Mouse (Mus musculus) liver, embryonic 11.5 days (tissue): ENCODE results near the gene Anxa5. TPM values are rescaled to one million over a fixed set of nuclear protein-coding genes. Genes with fewer than 3 reads are reported as not detected.

Experiments
- ATAC-seq: fragments of 200-750 bp; cut with Nextera tagmentation; replicated peaks from 2 replicates; pipeline ENCODE4 v1.8.0; 2017; ENCODE audit warnings: moderate number of reproducible peaks, mild to moderate bottlenecking, moderate TSS enrichment, moderate library complexity; ENCODE audit not compliant: low FRiP score
- DNase-seq: peaks from one replicate; pipeline ENCODE4 v3.0.0-alpha.2; 2017; ENCODE audit warnings: low spot score
- H3K27ac ChIP-seq: fragments of 300-500 bp; sonication (generic); 2 replicates; pipeline ENCODE4 v1.5.1; 2014; ENCODE audit warnings: mild to moderate bottlenecking, low read depth, low read length, control low read depth
- H3K27me3 ChIP-seq: fragments of 300-500 bp; sonication (generic); replicated peaks from 2 replicates; pipeline ENCODE4 v1.6.1; 2014; ENCODE audit warnings: low read length, mixed read lengths; ENCODE audit not compliant: control insufficient read depth, insufficient read depth
- H3K36me3 ChIP-seq: fragments of 300-500 bp; sonication (generic); 2 replicates; pipeline ENCODE4 v1.6.1; 2014; ENCODE audit warnings: mild to moderate bottlenecking, low read length, moderate library complexity, mixed read lengths; ENCODE audit not compliant: control insufficient read depth, insufficient read depth
- H3K4me1 ChIP-seq: fragments of 300-500 bp; sonication (generic); replicated peaks from 2 replicates; pipeline ENCODE4 v1.6.1; 2014; ENCODE audit warnings: low read length, mixed read lengths; ENCODE audit not compliant: control insufficient read depth, insufficient read depth
- H3K4me2 ChIP-seq: fragments of 300-500 bp; sonication (generic); 2 replicates; pipeline ENCODE4 v1.6.1; 2014; ENCODE audit warnings: mild to moderate bottlenecking, control low read depth, moderate library complexity
- H3K4me3 ChIP-seq: fragments of 300-500 bp; sonication (generic); 2 replicates; pipeline ENCODE4 v1.5.1; 2014; ENCODE audit warnings: low read depth, low read length, control low read depth
- H3K9ac ChIP-seq: fragments of 300-500 bp; sonication (generic); 2 replicates; pipeline ENCODE4 v1.6.1; 2014; ENCODE audit warnings: low read depth, low read length, control low read depth
- H3K9me3 ChIP-seq: fragments of 300-500 bp; sonication (generic); 2 replicates; pipeline ENCODE4 v1.6.1; 2016; ENCODE audit warnings: low read length, inconsistent platforms, mixed read lengths; ENCODE audit not compliant: control insufficient read depth
- WGBS: fragments of 180-500 bp; shearing (Covaris S2); extraction: QIAGEN DNeasy Blood & Tissue Kit; methylation state at CpG from one replicate; pipeline ENCODE4 v1.1.7; 2014; 5-methylcytosine and 5-hydroxymethylcytosine counted together
- polyA plus RNA-seq: library from polyadenylated mRNA; unstranded; fragments of >200 nt; fragmentation: Nextera tagmentation; extraction: Ambion mirVana; gene quantifications from 2 replicates; pipeline ENCODE4 v1.2.1, GENCODE M21; 2014

Gene Anxa5
- polyA plus RNA-seq, 1 experiment from 2014 or later, result 108 TPM

- no peak overlapping the region for H3K27ac ChIP-seq
- no peak overlapping the region for H3K4me2 ChIP-seq
- DNase-seq (no peak), ATAC-seq (no peak)
- no peaks in the 10 kb centered on the region for H3K27me3 ChIP-seq
- H3K9ac ChIP-seq, result no peak overlapping the region
- WGBS, result 47% methylated on average over 2 of the region's 2 CpGs
- H3K9me3 ChIP-seq, result no peaks in the 10 kb centered on the region
- H3K36me3 ChIP-seq, result no peaks in the 10 kb centered on the region
- no peaks in the 10 kb centered on the region for H3K4me1 ChIP-seq
- no peak overlapping the region for H3K4me3 ChIP-seq
Observed at GRCm38 (mm10) chr3:36468871-36469270, 6.8 kb downstream of the Anxa5 start.

GRCm38 (mm10) chr3:36467632-36468031 is 8.1 kb downstream of the Anxa5 start:
- DNase-seq (no peak), ATAC-seq (no peak)
- Histone ChIP-seq H3K27ac (no peak overlapping the region), H3K9me3 (no peaks in the 10 kb centered on the region), H3K4me2 (no peak overlapping the region), H3K27me3 (no peaks in the 10 kb centered on the region), H3K4me3 (no peak overlapping the region), H3K36me3 (no peaks in the 10 kb centered on the region), H3K9ac (no peak overlapping the region), H3K4me1 (no peaks in the 10 kb centered on the region)
- WGBS, result 76% methylated on average over 7 of the region's 7 CpGs

GRCm38 (mm10) chr3:36465538-36465937 is 10.2 kb downstream of the Anxa5 start:
- H3K4me2 ChIP-seq, result no peak overlapping the region
- H3K4me1 ChIP-seq, result no peaks in the 10 kb centered on the region
- H3K27me3 ChIP-seq, result no peaks in the 10 kb centered on the region
- no peak overlapping the region for H3K9ac ChIP-seq
- no peaks in the 10 kb centered on the region for H3K36me3 ChIP-seq
- ATAC-seq (no peak), DNase-seq (no peak)
- H3K9me3 ChIP-seq, result no peaks in the 10 kb centered on the region
- no peak overlapping the region for H3K27ac ChIP-seq
- WGBS, result 67% methylated on average over 7 of the region's 7 CpGs
- H3K4me3 ChIP-seq, result no peak overlapping the region

GRCm38 (mm10) chr3:36462348-36462747 is 13.3 kb downstream of the Anxa5 start:
- no peaks in the 10 kb centered on the region for H3K9me3 ChIP-seq
- WGBS, result 30% methylated on average over 1 of the region's 1 CpGs
- ATAC-seq, result no peak

GRCm38 (mm10) chr3:36461819-36462218 is 13.9 kb downstream of the Anxa5 start:
- Histone ChIP-seq H3K4me3 (no peak overlapping the region), H3K9ac (no peak overlapping the region), H3K4me2 (no peak overlapping the region), H3K27me3 (no peaks in the 10 kb centered on the region), H3K4me1 (no peaks in the 10 kb centered on the region), H3K27ac (no peak overlapping the region), H3K9me3 (no peaks in the 10 kb centered on the region), H3K36me3 (no peaks in the 10 kb centered on the region)
- ATAC-seq, result no peak
- WGBS, result 92% methylated on average over 5 of the region's 5 CpGs
- DNase-seq, result no peak

More at GRCm38 (mm10) chr3:36462348-36462747, 13.3 kb downstream of the Anxa5 start:
- H3K4me2 ChIP-seq, result no peak overlapping the region
- no peak for DNase-seq
- H3K27me3 ChIP-seq, result no peaks in the 10 kb centered on the region
- no peaks in the 10 kb centered on the region for H3K36me3 ChIP-seq
- H3K4me3 ChIP-seq, result no peak overlapping the region
- no peaks in the 10 kb centered on the region for H3K4me1 ChIP-seq
- no peak overlapping the region for H3K9ac ChIP-seq
- H3K27ac ChIP-seq, result no peak overlapping the region

- Histone ChIP-seq H3K27ac (no peak overlapping the region), H3K4me3 (no peak overlapping the region), H3K4me2 (no peak overlapping the region), H3K36me3 (no peaks in the 10 kb centered on the region), H3K27me3 (no peaks in the 10 kb centered on the region), H3K4me1 (no peaks in the 10 kb centered on the region), H3K9ac (no peak overlapping the region), H3K9me3 (no peaks in the 10 kb centered on the region)
- ATAC-seq (no peak), DNase-seq (no peak)
- WGBS, result 89% methylated on average over 7 of the region's 7 CpGs
Observed at GRCm38 (mm10) chr3:36460717-36461116, 15.0 kb downstream of the Anxa5 start.

GRCm38 (mm10) chr3:36455566-36455965 is 20.1 kb downstream of the Anxa5 start:
- WGBS, result 81% methylated on average over 3 of the region's 3 CpGs
- no peak for DNase-seq
- Histone ChIP-seq H3K9ac (no peak overlapping the region), H3K4me1 (no peaks in the 10 kb centered on the region), H3K4me3 (no peak overlapping the region), H3K36me3 (0 out of 2 replicates have a peak, but pooled peaks cover 2% of the 10 kb centered on the region), H3K27me3 (no peaks in the 10 kb centered on the region), H3K27ac (no peak overlapping the region), H3K4me2 (no peak overlapping the region), H3K9me3 (no peaks in the 10 kb centered on the region)
- ATAC-seq, result no peak

- Histone ChIP-seq H3K4me2 (no peak overlapping the region), H3K27ac (no peak overlapping the region), H3K4me3 (no peak overlapping the region), H3K9me3 (no peaks in the 10 kb centered on the region), H3K27me3 (no peaks in the 10 kb centered on the region), H3K36me3 (0 out of 2 replicates have a peak, but pooled peaks cover 5% of the 10 kb centered on the region), H3K9ac (no peak overlapping the region), H3K4me1 (no peaks in the 10 kb centered on the region)
- ATAC-seq (no peak), DNase-seq (no peak)
- 88% methylated on average over 8 of the region's 8 CpGs for WGBS
Observed at GRCm38 (mm10) chr3:36455124-36455523, 20.6 kb downstream of the Anxa5 start.

GRCm38 (mm10) chr3:36452502-36452901 is 23.2 kb downstream of the Anxa5 start:
- DNase-seq (no peak), ATAC-seq (no peak)
- H3K4me3 ChIP-seq, result no peak overlapping the region
- H3K27me3 ChIP-seq, result no peaks in the 10 kb centered on the region
- no peaks in the 10 kb centered on the region for H3K9me3 ChIP-seq
- no peaks in the 10 kb centered on the region for H3K4me1 ChIP-seq
- 85% methylated on average over 1 of the region's 1 CpGs for WGBS
- no peak overlapping the region for H3K9ac ChIP-seq
- no peak overlapping the region for H3K27ac ChIP-seq
- no peak overlapping the region for H3K4me2 ChIP-seq
- 0 out of 2 replicates have a peak, but pooled peaks cover 5% of the 10 kb centered on the region for H3K36me3 ChIP-seq
